Mouse (Mus musculus) liver, embryonic 11.5 days (tissue): ENCODE data around the gene Ankrd1. TPM values are rescaled to one million over a fixed set of nuclear protein-coding genes. Genes with fewer than 3 reads are reported as not detected.

Experiments
- ATAC-seq: fragments of 200-750 bp; cut with Nextera tagmentation; replicated peaks from 2 replicates; pipeline ENCODE4 v1.8.0; 2017; ENCODE audit warnings: moderate number of reproducible peaks, mild to moderate bottlenecking, moderate TSS enrichment, moderate library complexity; ENCODE audit not compliant: low FRiP score
- DNase-seq: peaks from one replicate; pipeline ENCODE4 v3.0.0-alpha.2; 2017; ENCODE audit warnings: low spot score
- H3K27ac ChIP-seq: fragments of 300-500 bp; sonication (generic); 2 replicates; pipeline ENCODE4 v1.5.1; 2014; ENCODE audit warnings: mild to moderate bottlenecking, low read depth, low read length, control low read depth
- H3K27me3 ChIP-seq: fragments of 300-500 bp; sonication (generic); replicated peaks from 2 replicates; pipeline ENCODE4 v1.6.1; 2014; ENCODE audit warnings: low read length, mixed read lengths; ENCODE audit not compliant: control insufficient read depth, insufficient read depth
- H3K36me3 ChIP-seq: fragments of 300-500 bp; sonication (generic); 2 replicates; pipeline ENCODE4 v1.6.1; 2014; ENCODE audit warnings: mild to moderate bottlenecking, low read length, moderate library complexity, mixed read lengths; ENCODE audit not compliant: control insufficient read depth, insufficient read depth
- H3K4me1 ChIP-seq: fragments of 300-500 bp; sonication (generic); replicated peaks from 2 replicates; pipeline ENCODE4 v1.6.1; 2014; ENCODE audit warnings: low read length, mixed read lengths; ENCODE audit not compliant: control insufficient read depth, insufficient read depth
- H3K4me2 ChIP-seq: fragments of 300-500 bp; sonication (generic); 2 replicates; pipeline ENCODE4 v1.6.1; 2014; ENCODE audit warnings: mild to moderate bottlenecking, control low read depth, moderate library complexity
- H3K4me3 ChIP-seq: fragments of 300-500 bp; sonication (generic); 2 replicates; pipeline ENCODE4 v1.5.1; 2014; ENCODE audit warnings: low read depth, low read length, control low read depth
- H3K9ac ChIP-seq: fragments of 300-500 bp; sonication (generic); 2 replicates; pipeline ENCODE4 v1.6.1; 2014; ENCODE audit warnings: low read depth, low read length, control low read depth
- H3K9me3 ChIP-seq: fragments of 300-500 bp; sonication (generic); 2 replicates; pipeline ENCODE4 v1.6.1; 2016; ENCODE audit warnings: low read length, inconsistent platforms, mixed read lengths; ENCODE audit not compliant: control insufficient read depth
- WGBS: fragments of 180-500 bp; shearing (Covaris S2); extraction: QIAGEN DNeasy Blood & Tissue Kit; methylation state at CpG from one replicate; pipeline ENCODE4 v1.1.7; 2014; 5-methylcytosine and 5-hydroxymethylcytosine counted together
- polyA plus RNA-seq: library from polyadenylated mRNA; unstranded; fragments of >200 nt; fragmentation: Nextera tagmentation; extraction: Ambion mirVana; gene quantifications from 2 replicates; pipeline ENCODE4 v1.2.1, GENCODE M21; 2014

Gene Ankrd1
- polyA plus RNA-seq = 2.1 and 5.6 TPM in 2 replicates

DNA sequence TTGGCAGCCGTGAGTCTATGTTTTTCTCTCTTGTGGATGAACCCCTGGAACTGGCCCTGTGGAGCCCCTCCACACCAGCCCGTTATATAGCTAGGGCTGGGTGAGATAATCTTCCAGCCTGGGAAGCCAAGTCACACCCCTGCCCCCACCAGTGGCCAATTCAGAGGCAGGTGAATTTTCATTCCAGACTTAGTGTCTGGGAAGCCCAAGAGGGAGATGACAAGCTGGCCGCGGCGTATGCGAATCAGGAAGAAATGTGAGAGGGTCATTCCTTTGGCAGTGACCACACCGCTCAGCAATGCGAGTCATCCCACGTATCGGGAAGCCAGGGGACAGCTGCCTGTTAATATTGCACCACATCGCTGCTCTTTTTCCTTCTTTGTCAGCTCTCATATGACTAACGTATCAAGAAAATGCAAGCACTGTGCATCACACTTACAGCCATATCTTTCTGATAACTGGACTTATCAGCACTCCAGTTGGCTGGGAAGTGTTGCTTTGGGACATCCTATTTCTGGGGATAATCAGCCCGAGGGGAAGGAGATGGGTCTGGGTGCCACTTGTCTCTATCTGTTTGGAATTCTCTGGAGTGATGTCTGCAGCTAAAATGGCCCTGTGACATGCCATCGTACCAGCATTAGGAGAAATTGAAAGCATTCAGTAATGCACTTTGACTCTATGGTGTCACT is at the start of gene Ankrd1:
TSS of gene Ankrd1 (minus strand) at position 317 of the 689 bp plus-strand sequence.
- 48% methylated on average over 14 of the region's 14 CpGs for WGBS
- no peak for DNase-seq
- no peak within 1 kb of the TSS for H3K4me2 ChIP-seq
- ATAC-seq = no peak; the same call in 1 of the 2 replicates
- no peak within 1 kb of the TSS for H3K27ac ChIP-seq
- H3K36me3 ChIP-seq = no peaks in the 10 kb centered on the region
- H3K9ac ChIP-seq = no peak within 1 kb of the TSS
- no peaks in the 10 kb centered on the region for H3K9me3 ChIP-seq
- H3K27me3 ChIP-seq = no peaks in the 10 kb centered on the region
- no peaks in the 10 kb centered on the region for H3K4me1 ChIP-seq
- no peak within 1 kb of the TSS for H3K4me3 ChIP-seq

DNA sequence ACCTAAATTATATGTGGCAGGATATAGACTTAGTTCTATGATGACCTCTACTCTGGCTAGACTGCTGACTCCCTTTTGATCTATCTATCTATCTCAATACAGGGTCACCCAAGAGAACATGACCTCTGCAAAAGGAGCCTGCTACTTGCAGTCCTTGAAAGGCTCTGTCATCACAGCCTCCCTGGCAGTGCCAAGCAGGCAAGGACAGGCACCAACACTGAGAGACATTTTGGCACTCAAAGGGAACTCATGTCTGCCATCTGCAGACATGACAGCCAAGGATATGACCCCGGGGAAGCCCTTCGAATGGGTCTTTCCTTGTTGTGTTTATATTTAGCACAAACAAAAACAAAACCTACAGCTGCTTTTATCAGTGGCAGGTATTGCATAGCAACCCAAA is 49.2 kb upstream of the Ankrd1 start:
- Histone ChIP-seq H3K27ac (no peak overlapping the region), H3K9me3 (no peaks in the 10 kb centered on the region), H3K4me3 (no peak overlapping the region), H3K27me3 (no peaks in the 10 kb centered on the region), H3K36me3 (no peaks in the 10 kb centered on the region), H3K4me2 (no peak overlapping the region), H3K9ac (no peak overlapping the region), H3K4me1 (no peaks in the 10 kb centered on the region)
- ATAC-seq (no peak), DNase-seq (no peak)
- 87% methylated on average over 2 of the region's 2 CpGs for WGBS

DNA sequence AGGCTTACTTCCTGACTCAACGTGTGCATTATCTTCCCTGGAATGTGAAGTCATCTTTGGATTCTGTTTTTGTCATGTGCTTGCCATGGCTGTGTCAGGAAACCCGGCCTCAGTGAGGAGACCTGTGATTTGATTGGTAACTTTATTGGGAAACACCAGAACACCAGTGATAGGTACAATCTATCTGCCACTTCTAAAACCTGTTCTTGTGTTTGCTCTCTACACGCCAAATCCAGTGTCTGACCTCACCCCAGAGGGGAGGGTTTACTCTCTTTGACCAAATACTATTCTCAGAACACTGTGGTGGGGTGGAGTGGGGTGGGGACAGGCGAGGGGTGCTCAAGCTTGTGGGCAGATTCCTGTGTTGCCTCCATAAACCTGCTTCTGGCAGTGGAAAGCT is 48.2 kb upstream of the Ankrd1 start:
- H3K9ac ChIP-seq = no peak overlapping the region
- H3K27ac ChIP-seq = no peak overlapping the region
- no peak for ATAC-seq

DNA sequence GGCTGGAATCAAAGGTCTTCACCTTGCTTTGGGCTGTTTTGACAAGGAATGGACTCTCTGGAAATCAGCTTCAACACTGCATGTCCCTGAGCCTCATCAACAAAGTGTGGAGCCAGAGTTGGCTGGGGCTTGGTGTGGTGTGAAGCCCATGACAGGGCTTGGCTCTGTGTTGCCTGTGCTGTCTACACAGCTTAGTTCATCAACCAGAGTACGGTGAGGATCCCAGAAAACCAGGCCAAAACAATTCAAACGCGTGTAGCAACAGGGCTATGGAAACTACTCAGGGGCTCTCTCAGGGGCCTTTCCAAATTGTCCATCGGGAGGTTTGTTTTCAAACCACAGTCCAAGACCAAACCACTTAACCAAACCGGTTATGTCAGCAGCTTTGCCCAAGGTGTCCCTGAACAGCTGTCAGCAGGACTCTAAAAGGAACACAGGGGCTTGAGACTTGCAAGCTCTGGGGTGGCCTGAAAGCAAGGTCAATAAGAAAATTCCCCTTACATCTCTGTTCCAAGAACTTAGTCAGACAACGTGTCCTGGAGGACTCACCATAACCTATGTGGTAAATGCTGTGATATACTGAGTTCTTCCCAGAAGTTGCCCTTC is 47.5 kb upstream of the Ankrd1 start:
- H3K27me3 ChIP-seq = no peaks in the 10 kb centered on the region
- no peaks in the 10 kb centered on the region for H3K9me3 ChIP-seq
- H3K9ac ChIP-seq = no peak overlapping the region
- no peak for DNase-seq
- no peak overlapping the region for H3K4me3 ChIP-seq
- WGBS = 80% methylated on average over 6 of the region's 6 CpGs
- no peak overlapping the region for H3K27ac ChIP-seq
- no peaks in the 10 kb centered on the region for H3K36me3 ChIP-seq
- no peaks in the 10 kb centered on the region for H3K4me1 ChIP-seq
- H3K4me2 ChIP-seq = no peak overlapping the region
- no peak for ATAC-seq

More for the DNA sequence above, 48.2 kb upstream of the Ankrd1 start:
- Histone ChIP-seq H3K4me3 (no peak overlapping the region), H3K4me2 (no peak overlapping the region), H3K27me3 (no peaks in the 10 kb centered on the region), H3K4me1 (no peaks in the 10 kb centered on the region), H3K36me3 (no peaks in the 10 kb centered on the region), H3K9me3 (no peaks in the 10 kb centered on the region)
- no peak for DNase-seq
- WGBS = 68% methylated on average over 4 of the region's 4 CpGs

DNA sequence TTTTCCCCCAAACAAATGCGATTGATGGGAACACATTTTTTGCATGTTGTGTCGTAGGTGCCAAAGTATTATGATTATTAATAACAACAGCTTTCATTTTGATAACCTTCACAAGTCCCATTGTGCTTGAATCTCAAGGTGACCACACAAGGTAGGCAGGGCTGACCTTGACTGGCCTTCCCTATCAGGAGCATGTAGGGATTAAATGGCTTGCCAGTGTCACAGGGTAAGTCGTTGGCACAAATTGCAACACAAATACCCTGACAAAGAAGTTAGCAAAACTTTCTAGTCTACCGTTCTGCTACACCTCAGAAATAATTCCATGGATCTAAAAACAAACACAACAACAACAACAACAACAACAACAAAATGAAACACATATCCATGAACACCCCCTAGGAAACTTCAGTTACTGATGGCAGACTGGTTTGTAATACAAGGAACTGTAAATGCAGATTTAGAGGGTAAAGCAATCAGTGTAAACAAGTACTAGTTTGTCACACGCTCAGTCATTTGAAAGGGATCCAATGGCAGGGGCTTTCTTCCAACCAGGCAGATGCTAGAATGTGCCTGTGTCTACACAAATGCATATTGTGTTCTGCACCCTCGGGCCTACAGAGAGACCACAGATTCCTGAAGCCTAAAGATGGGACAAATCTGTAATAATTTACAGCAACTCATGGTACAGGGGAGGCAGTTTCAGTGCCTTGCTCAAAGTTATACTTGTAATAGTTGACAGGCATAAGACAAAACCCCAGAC is 46.7 kb upstream of the Ankrd1 start:
- ATAC-seq (no peak), DNase-seq (no peak)
- Histone ChIP-seq H3K27ac (no peak overlapping the region), H3K9me3 (no peaks in the 10 kb centered on the region), H3K9ac (no peak overlapping the region), H3K4me2 (no peak overlapping the region), H3K4me3 (no peak overlapping the region), H3K27me3 (no peaks in the 10 kb centered on the region), H3K4me1 (no peaks in the 10 kb centered on the region), H3K36me3 (no peaks in the 10 kb centered on the region)
- WGBS = 80% methylated on average over 6 of the region's 6 CpGs

DNA sequence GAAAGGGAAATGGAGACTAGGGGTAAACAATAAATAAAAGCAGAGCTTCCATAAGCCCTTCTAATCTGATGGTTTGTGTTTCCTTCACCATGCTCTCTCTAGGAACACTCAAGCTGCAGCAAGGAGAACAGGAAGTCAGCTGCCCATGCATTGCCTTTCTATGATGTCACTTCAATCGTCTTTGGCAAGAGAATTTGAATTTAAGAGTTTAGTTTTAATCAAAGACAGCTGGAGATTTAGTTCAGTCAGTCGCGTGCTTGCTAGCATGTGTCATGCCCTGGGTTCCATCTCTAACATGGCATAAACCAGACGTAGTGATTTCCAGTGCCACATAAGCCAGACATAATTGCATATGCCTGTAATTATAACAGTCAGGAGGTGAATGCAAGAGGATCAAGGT is 45.5 kb upstream of the Ankrd1 start:
- Histone ChIP-seq H3K9ac (no peak overlapping the region), H3K36me3 (no peaks in the 10 kb centered on the region), H3K27me3 (no peaks in the 10 kb centered on the region), H3K4me2 (no peak overlapping the region), H3K4me1 (no peaks in the 10 kb centered on the region), H3K9me3 (no peaks in the 10 kb centered on the region), H3K27ac (no peak overlapping the region), H3K4me3 (no peak overlapping the region)
- DNase-seq (no peak), ATAC-seq (no peak)
- whole genome bisulfite sequencing = 70% methylated on average over 4 of the region's 4 CpGs

DNA sequence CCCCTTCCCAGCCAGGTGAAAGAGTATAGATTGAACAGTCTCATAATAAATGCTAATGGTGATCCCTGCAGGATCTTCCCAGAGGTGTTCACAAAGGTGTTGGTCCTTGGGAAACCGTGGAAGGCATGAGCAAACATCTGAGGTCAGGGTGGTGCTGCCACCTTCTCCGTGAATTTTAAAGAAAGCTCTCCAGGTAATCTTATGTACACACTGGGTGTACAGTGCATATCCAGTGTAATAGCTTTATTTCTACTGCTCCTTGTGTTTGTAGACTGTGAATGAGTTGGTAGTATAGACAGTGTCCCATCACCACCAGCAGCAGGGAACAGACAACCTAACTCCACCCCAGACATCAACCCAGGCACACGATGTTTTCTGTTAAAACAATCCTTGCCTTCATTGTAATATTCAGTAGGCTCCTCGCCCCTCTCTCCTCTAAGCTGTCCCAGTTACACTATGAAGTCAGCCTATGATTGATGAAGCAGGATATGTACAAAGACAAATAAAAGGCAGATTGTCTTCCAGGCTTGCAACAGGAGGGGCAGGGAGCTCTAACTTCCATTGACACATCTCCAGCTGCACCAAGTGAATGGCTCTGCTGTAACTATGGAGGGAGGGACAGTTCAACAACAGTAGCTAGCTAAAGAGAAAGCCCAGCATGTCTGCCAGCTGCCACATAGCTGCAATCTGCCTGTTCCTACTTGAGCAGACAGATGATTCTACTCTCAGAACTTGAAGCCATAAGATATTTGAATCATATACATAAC is 30.5 kb upstream of the Ankrd1 start:
- H3K27me3 ChIP-seq = no peaks in the 10 kb centered on the region
- ATAC-seq (no peak), DNase-seq (no peak)
- H3K27ac ChIP-seq = no peak overlapping the region
- H3K4me3 ChIP-seq = no peak overlapping the region
- no peaks in the 10 kb centered on the region for H3K9me3 ChIP-seq
- 66% methylated on average over 4 of the region's 4 CpGs for WGBS
- H3K36me3 ChIP-seq = no peaks in the 10 kb centered on the region
- H3K4me2 ChIP-seq = no peak overlapping the region
- H3K4me1 ChIP-seq = no peaks in the 10 kb centered on the region
- no peak overlapping the region for H3K9ac ChIP-seq

DNA sequence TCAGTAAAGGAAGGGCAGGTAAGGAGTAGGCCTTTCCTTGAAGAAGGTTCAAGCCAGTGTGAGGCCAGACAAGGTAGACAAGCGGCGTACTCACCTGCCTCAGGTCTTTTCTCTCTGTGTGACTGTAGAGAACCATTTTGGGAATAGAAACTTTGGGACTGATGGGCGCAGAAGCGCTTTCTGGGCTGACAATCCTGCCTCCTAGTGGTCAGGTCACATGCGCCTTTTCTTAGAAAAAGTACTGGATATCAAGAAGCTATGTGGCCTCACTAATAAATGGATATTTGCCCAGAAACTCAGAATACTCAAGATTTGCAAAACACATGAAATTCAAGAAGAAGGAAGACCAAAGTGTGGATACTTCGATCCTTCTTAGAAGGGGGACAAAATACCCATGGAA is 28.7 kb upstream of the Ankrd1 start:
- no peak overlapping the region for H3K9ac ChIP-seq
- no peaks in the 10 kb centered on the region for H3K9me3 ChIP-seq
- no peak overlapping the region for H3K4me2 ChIP-seq
- no peak overlapping the region for H3K27ac ChIP-seq
- no peaks in the 10 kb centered on the region for H3K36me3 ChIP-seq
- DNase-seq (no peak), ATAC-seq (no peak)
- 76% methylated on average over 6 of the region's 6 CpGs for WGBS
- no peaks in the 10 kb centered on the region for H3K4me1 ChIP-seq
- no peak overlapping the region for H3K4me3 ChIP-seq
- no peaks in the 10 kb centered on the region for H3K27me3 ChIP-seq
